Mouse (Mus musculus) testis, adult 2 months (tissue): Measurements from ENCODE around the gene Upk1a.

Experiments
- CTCF ChIP-seq: fragments of 200-500 bp; IDR thresholded peaks from 2 replicates; pipeline ENCODE4 v1.5.1; 2012; ENCODE audit warnings: low read depth, mild to moderate bottlenecking, inconsistent platforms, low read length, moderate library complexity; ENCODE audit not compliant: control insufficient read depth, insufficient read depth, insufficient replicate concordance
- POLR2A ChIP-seq: fragments of 200-500 bp; IDR thresholded peaks from 2 replicates; pipeline ENCODE4 v1.6.1; 2012; ENCODE audit warnings: low read depth, mild to moderate bottlenecking, inconsistent platforms, low read length, moderate library complexity; ENCODE audit not compliant: control insufficient read depth

- TF ChIP-seq CTCF (no peak), POLR2A (no peak)
These were observed 10.1 kb downstream of the Upk1a start for GRCm38 (mm10) chr7:30602583-30602982.
